Mouse (Mus musculus) intestine, embryonic 16.5 days (tissue): Measurements from ENCODE around the gene Rfc2. TPM values are rescaled to one million over a fixed set of nuclear protein-coding genes. Genes with fewer than 3 reads are reported as not detected.

Experiments used
- ATAC-seq: fragments of 200-750 bp; cut with Nextera tagmentation; 2 replicates; pipeline ENCODE4 v1.8.0; 2017; ENCODE audit warnings: moderate TSS enrichment, moderate library complexity
- H3K27ac ChIP-seq: fragments of 300-500 bp; sonication (generic); 2 replicates; pipeline ENCODE4 v1.5.1; 2014; ENCODE audit warnings: mild to moderate bottlenecking, low read length
- H3K27me3 ChIP-seq: fragments of 300-500 bp; sonication (generic); replicated peaks from 2 replicates; pipeline ENCODE4 v1.6.1; 2014; ENCODE audit warnings: low read length, control low read depth, mixed read lengths; ENCODE audit not compliant: control insufficient read depth, insufficient read depth
- H3K36me3 ChIP-seq: fragments of 300-500 bp; sonication (generic); 2 replicates; pipeline ENCODE4 v1.6.1; 2014; ENCODE audit warnings: low read length, control low read depth; ENCODE audit not compliant: control insufficient read depth, insufficient read depth
- H3K4me1 ChIP-seq: fragments of 300-500 bp; sonication (generic); 2 replicates; pipeline ENCODE4 v1.6.1; 2014; ENCODE audit warnings: low read length, control low read depth, mixed read lengths; ENCODE audit not compliant: control insufficient read depth, insufficient read depth
- H3K4me2 ChIP-seq: fragments of 300-500 bp; sonication (generic); 2 replicates; pipeline ENCODE4 v1.6.1; 2014; ENCODE audit warnings: low read depth, low read length, control low read depth
- H3K4me3 ChIP-seq: fragments of 300-500 bp; sonication (generic); 2 replicates; pipeline ENCODE4 v1.5.1; 2014; ENCODE audit warnings: mild to moderate bottlenecking, low read length
- H3K9ac ChIP-seq: fragments of 300-500 bp; sonication (generic); 2 replicates; pipeline ENCODE4 v1.6.1; 2014; ENCODE audit warnings: low read depth, low read length
- H3K9me3 ChIP-seq: fragments of 300-500 bp; sonication (generic); 2 replicates; pipeline ENCODE4 v1.6.1; 2016; ENCODE audit warnings: low read length, control low read depth; ENCODE audit not compliant: control insufficient read depth
- WGBS: fragments of 180-500 bp; shearing (Covaris S2); extraction: QIAGEN DNeasy Blood & Tissue Kit; methylation state at CpG from one replicate; pipeline ENCODE4 v1.1.7; 2014; 5-methylcytosine and 5-hydroxymethylcytosine counted together
- polyA plus RNA-seq: library from polyadenylated mRNA; unstranded; fragments of >200 nt; fragmentation: Nextera tagmentation; extraction: Ambion mirVana; gene quantifications from 2 replicates; pipeline ENCODE4 v1.2.1, GENCODE M21; 2015

Rfc2 gene
- polyA plus RNA-seq: 204 and 233 TPM in 2 replicates

DNA sequence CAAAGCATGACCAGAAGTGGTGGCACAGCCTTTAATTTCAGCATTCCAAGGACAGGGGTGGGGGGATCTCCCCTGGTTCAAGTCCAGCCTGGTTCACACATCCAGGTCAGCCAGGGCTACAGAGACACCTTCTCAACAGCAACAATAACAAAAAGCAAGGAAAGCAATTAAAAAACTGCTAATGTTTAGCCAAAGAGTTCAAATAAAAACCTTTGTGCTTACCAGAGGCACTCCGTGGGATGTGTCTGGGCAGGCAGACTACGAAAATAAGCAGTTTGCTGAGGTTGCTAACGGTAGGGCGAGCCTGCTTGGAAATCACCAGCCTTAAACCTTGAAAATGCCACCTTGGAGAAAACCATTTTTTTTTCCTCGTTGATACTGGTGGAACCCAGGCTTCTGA is at the start of gene Rfc2:
Gene Rfc2, plus strand, starts transcription at position 221 of the 400 bp plus-strand sequence.
- Histone ChIP-seq H3K27me3 (no peaks in the 10 kb centered on the region), H3K36me3 (no peaks in the 10 kb centered on the region), H3K4me3 (no peak within 1 kb of the TSS), H3K9ac (no peak within 1 kb of the TSS), H3K4me2 (no peak within 1 kb of the TSS), H3K9me3 (no peaks in the 10 kb centered on the region), H3K4me1 (peaks cover 8% of the 10 kb centered on the region), H3K27ac (no peak within 1 kb of the TSS)
- 78% methylated on average over 5 of the region's 5 CpGs for WGBS
- ATAC-seq: no peak

DNA sequence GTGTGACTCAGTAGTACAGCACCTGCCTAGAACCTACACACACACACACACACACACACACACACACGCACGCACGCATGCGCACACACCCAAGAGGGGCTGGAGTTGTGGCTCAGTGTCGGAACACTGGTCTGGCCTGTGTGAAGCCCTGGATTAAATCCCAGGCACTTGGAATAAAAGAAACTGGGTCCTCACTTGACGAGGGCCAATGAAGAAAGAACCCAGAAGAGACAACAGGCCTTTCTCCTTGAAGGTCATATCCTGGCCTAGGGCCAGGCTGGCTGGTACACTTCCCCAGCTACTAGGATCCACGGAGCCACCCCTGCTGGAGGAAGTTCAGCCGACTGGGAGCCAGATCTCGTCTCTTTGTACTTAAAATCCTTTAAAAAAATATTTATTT is 49.6 kb upstream of the Rfc2 start:
- H3K4me2 ChIP-seq: no peak overlapping the region
- 78% methylated on average over 9 of the region's 9 CpGs for WGBS
- no peaks in the 10 kb centered on the region for H3K9me3 ChIP-seq
- no peaks in the 10 kb centered on the region for H3K4me1 ChIP-seq
- H3K9ac ChIP-seq: no peak overlapping the region
- H3K36me3 ChIP-seq: peaks cover 13% of the 10 kb centered on the region
- no peak overlapping the region for H3K4me3 ChIP-seq
- H3K27ac ChIP-seq: no peak overlapping the region
- no peak for ATAC-seq
- H3K27me3 ChIP-seq: no peaks in the 10 kb centered on the region

DNA sequence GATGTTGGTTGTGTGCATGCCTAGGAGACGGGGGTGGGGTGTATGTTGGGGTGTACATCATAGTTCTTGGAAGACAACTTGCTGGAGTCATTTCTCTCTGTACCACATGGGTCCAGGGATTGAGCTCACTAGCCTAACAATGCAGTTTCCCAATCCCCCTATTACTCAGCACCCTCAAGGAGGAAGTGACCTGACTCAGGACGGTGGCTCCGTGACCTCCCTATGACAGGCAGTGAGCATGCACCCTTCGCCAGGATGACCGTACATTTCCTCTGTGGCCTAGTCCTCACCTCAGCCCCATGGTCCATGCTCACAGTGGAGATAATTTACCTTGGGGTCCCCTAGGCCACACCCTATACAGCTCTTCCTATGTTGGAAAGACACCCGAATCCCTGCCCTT is 48.7 kb upstream of the Rfc2 start:
- H3K27ac ChIP-seq: no peak overlapping the region
- H3K9me3 ChIP-seq: no peaks in the 10 kb centered on the region
- no peak overlapping the region for H3K4me3 ChIP-seq
- no peak for ATAC-seq
- no peaks in the 10 kb centered on the region for H3K27me3 ChIP-seq
- peaks cover 13% of the 10 kb centered on the region for H3K36me3 ChIP-seq
- H3K9ac ChIP-seq: no peak overlapping the region
- WGBS: 94% methylated on average over 6 of the region's 6 CpGs
- no peaks in the 10 kb centered on the region for H3K4me1 ChIP-seq
- no peak overlapping the region for H3K4me2 ChIP-seq

DNA sequence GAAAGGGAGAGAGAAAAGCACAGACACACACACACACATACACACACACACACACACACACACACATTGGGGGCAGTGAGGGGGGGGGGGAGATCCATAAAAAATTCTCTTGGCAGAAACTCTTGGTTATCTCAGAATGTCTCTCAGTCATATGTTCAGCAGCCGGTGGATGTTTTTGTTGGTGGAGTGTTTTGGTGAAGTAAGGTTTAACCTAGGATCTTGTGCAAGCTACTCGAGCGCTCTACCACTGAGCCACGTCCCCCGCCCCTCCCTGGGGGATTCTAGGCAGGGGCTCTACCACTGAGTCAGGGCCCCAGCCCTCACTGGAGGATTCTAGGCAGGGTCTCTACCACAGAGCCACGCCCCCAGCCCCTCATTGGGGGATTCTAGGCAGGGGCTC is 45.1 kb upstream of the Rfc2 start:
- Histone ChIP-seq H3K27ac (no peak overlapping the region), H3K9ac (no peak overlapping the region), H3K4me1 (peaks cover 16% of the 10 kb centered on the region), H3K36me3 (peaks cover 13% of the 10 kb centered on the region), H3K4me2 (no peak overlapping the region), H3K27me3 (no peaks in the 10 kb centered on the region), H3K4me3 (no peak overlapping the region), H3K9me3 (no peaks in the 10 kb centered on the region)
- 91% methylated on average over 6 of the region's 6 CpGs for WGBS
- ATAC-seq: no peak

DNA sequence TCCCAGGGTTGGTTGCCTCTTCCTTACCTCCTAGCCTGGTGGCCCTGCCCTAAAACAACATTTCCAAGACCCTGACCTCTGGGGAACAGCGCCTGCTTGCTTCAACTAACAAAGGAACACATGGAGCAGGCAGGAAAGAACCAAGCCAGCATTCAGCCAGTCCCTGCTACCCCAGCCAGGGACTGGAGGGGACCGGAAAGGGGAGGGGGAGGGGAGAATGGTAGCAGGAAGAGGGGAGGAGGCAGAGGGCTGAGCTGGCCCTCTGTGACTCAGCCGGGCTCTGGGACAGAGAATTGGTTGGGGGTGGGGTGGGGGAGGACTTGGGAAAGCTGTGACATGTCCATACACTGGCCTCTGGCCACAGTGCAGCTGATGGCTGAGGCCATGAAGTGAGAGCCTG is 41.3 kb upstream of the Rfc2 start:
- Histone ChIP-seq H3K4me1 (peaks cover 26% of the 10 kb centered on the region), H3K27ac (peak overlapping the region; percentile 68), H3K9me3 (no peaks in the 10 kb centered on the region), H3K9ac (peak overlapping the region; percentile 18; the same call in 1 of the 2 replicates), H3K4me3 (no peak overlapping the region), H3K36me3 (no peaks in the 10 kb centered on the region; the same call in 1 of the 2 replicates), H3K4me2 (no peak overlapping the region), H3K27me3 (no peaks in the 10 kb centered on the region)
- WGBS: 15% methylated on average over 3 of the region's 3 CpGs
- peak; percentile 83 for ATAC-seq

DNA sequence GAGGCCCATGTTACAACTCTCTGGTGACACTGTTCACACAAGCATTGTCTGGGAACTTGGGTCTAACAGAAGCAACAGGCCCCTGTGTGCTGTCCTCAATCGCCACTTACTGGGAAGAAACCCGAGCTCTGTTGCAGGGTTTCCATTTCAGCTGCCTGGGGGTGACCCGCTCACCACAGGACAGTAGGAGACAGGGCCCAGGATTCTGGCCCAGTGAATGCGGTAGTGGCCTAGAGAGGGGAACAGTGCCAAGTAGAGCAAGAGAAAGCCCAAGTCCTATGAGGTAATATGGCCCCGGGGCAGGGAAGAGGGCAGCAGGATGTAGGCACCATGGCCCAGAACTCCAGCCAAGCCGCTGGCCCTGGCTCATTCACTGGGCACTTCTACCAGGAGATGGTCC is 40.3 kb upstream of the Rfc2 start:
- H3K4me2 ChIP-seq: no peak overlapping the region
- H3K36me3 ChIP-seq: no peaks in the 10 kb centered on the region; the same call in 1 of the 2 replicates
- no peak overlapping the region for H3K9ac ChIP-seq
- H3K4me3 ChIP-seq: no peak overlapping the region
- H3K4me1 ChIP-seq: peaks cover 26% of the 10 kb centered on the region
- peak overlapping the region; percentile 68 for H3K27ac ChIP-seq
- H3K27me3 ChIP-seq: no peaks in the 10 kb centered on the region
- ATAC-seq: no peak
- 76% methylated on average over 6 of the region's 6 CpGs for WGBS
- no peaks in the 10 kb centered on the region for H3K9me3 ChIP-seq

DNA sequence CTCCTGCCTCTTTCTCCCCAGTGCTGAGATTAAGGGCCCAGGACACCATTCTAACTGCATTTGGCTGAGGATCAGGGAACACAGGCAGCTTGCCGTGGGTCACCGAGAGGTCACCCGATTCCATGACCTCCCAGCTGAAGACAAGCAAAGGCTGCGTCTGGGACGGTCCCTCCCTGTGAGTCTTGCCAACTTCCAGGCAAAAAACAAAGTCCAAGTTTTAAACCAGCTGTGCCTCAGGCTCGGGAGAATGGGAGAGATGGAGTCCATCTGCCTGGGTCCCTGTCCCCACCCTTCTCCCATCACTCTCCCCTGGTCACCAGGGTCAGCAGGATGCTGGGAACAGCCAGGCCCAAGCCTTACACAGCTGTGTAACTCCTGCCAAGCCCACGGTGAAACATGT is 39.5 kb upstream of the Rfc2 start:
- no peak for ATAC-seq
- H3K9me3 ChIP-seq: no peaks in the 10 kb centered on the region
- peaks cover 31% of the 10 kb centered on the region for H3K4me1 ChIP-seq
- H3K27me3 ChIP-seq: no peaks in the 10 kb centered on the region
- H3K4me3 ChIP-seq: no peak overlapping the region
- 39% methylated on average over 7 of the region's 7 CpGs for WGBS
- H3K9ac ChIP-seq: 0 out of 2 replicates have a peak overlapping the region, but pooled peaks have one; percentile 5
- H3K36me3 ChIP-seq: no peaks in the 10 kb centered on the region; the same call in 1 of the 2 replicates
- no peak overlapping the region for H3K4me2 ChIP-seq
- H3K27ac ChIP-seq: peak overlapping the region; percentile 64

DNA sequence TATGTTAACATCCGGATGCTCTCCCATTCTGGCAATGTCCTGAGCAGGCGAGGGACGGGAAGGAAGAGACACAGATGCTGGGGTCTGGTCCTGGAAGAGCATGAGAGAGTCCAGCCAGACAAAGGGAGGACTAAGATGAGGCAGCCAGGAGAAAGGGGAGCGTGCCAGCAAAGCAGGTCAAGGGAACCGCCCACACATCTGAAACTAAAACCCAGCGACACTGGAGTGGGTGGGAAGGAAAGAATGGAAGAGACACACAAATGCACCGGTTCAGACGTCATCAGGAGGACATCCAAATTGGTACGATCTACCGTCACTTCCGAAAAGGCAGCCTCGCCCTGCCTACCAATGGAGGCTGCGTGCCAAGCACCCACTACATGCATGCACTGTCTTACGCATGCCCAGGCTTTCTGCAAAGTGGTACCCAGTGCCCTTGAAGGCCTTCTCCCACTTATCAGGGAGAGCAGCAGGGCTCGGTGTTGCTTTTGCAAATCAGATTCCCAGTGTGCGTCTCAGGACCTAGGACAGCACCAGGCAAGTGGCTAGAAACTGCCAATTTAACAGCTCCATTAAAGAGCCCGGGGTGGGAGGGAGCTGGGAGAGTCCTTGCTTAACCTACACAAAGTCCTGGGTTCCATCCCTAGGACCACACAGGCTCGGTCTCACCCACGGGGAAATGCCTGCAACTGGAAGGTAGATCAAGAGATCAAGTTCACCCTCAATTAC is 36.5 kb upstream of the Rfc2 start:
- 68% methylated on average over 19 of the region's 19 CpGs for WGBS
- no peak overlapping the region for H3K4me2 ChIP-seq
- H3K9me3 ChIP-seq: no peaks in the 10 kb centered on the region
- no peak for ATAC-seq
- no peak overlapping the region for H3K4me3 ChIP-seq
- H3K4me1 ChIP-seq: peaks cover 45% of the 10 kb centered on the region
- H3K9ac ChIP-seq: no peak overlapping the region
- H3K27ac ChIP-seq: no peak overlapping the region
- no peaks in the 10 kb centered on the region for H3K27me3 ChIP-seq
- no peaks in the 10 kb centered on the region for H3K36me3 ChIP-seq

DNA sequence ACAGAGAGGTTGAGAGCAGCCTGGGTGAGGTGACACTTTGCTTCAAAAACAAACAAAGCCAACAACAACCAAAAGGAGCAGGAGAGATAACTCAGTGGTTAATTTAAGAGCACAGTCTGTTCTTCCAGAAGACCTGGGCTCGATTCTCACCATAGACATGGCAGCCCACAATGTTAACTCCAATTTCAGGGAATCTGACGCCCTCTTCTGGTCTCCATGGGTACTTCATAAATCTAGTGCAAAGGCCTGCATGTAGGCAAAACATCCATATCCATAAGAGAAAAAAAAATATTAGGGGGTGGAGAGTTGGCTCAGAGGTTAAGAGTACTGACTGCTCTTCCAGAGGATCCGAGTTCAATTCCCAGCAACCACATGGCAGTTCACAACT is 35.9 kb upstream of the Rfc2 start:
- no peak overlapping the region for H3K9ac ChIP-seq
- H3K27me3 ChIP-seq: no peaks in the 10 kb centered on the region
- H3K4me2 ChIP-seq: no peak overlapping the region
- ATAC-seq: no peak
- H3K27ac ChIP-seq: no peak overlapping the region
- no peaks in the 10 kb centered on the region for H3K36me3 ChIP-seq
- H3K4me3 ChIP-seq: no peak overlapping the region
- H3K9me3 ChIP-seq: no peaks in the 10 kb centered on the region
- 53% methylated on average over 3 of the region's 3 CpGs for WGBS
- peaks cover 44% of the 10 kb centered on the region for H3K4me1 ChIP-seq

DNA sequence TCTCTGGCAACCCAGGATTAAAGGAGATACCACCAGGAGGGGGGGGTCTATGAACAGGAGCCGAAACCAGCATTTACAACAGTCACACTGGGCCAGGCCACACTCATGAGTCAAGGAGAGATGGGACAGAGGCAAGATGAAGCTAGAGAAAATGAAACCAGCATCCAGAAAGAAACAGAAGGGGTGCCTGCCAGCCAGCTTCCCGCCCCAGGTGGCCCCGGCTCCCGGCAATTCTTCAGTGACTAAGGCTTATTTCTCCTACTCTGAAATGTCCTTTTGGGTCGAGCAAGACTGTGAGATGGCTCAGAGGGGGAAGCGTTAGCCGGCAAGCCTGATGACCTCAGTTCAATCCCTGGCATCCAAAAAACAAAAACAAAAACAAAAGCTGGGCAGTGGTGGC is 34.4 kb upstream of the Rfc2 start:
- WGBS: 83% methylated on average over 7 of the region's 7 CpGs
- Histone ChIP-seq H3K4me2 (no peak overlapping the region), H3K27ac (no peak overlapping the region), H3K27me3 (no peaks in the 10 kb centered on the region), H3K4me3 (no peak overlapping the region), H3K9ac (no peak overlapping the region), H3K4me1 (peaks cover 42% of the 10 kb centered on the region), H3K9me3 (no peaks in the 10 kb centered on the region), H3K36me3 (no peaks in the 10 kb centered on the region)
- no peak for ATAC-seq
